Mouse (Mus musculus): ENCODE measurements around the gene Vmn1r129. TPM values are rescaled to one million over a fixed set of nuclear protein-coding genes. Genes with fewer than 3 reads are reported as not detected.

Gene Vmn1r129
- polyA plus RNA-seq (2012; rRNA removed) = not detected in 2 replicates

GRCm38 (mm10) chr7:21361191-21361590 is at the start of gene Vmn1r129:
Vmn1r129 (minus strand) TSS chr7:21361291.

GRCm38 (mm10) chr7:21349073-21349472 is 12.0 kb downstream of the Vmn1r129 start, which contains the start of gene Vmn1r128:
Vmn1r128 (plus strand) TSS chr7:21349373.

DNA sequence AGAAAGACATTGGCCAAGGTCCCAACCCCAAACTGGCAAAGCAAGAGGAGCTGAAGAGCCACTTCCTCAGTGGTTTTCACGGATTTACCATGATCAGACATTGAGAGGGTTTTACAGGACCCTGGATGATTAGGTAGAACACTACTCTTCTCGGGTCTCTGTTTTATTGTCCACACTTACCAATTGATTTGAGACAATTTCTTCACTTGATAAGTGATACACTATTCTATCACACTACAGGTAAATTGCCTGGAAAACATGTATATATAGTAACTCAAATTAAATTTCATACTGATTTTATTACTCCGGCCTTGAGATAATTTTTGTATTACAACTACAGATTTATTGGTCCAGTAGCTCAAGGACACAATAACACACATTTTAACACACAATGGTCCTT is 41.3 kb downstream of the Vmn1r129 start, which contains the start of gene Vmn1r127:
TSS of gene Vmn1r127 (minus strand) at position 101 of the 400 bp plus-strand sequence.

Other genes starting within 250 kb of the Vmn1r129 start
- not detected in 2 replicates for gene Vmn1r122, start 227.2 kb downstream of the Vmn1r129 start, polyA plus RNA-seq (2012; rRNA removed)
- gene Vmn1r123, start 199.1 kb downstream of the Vmn1r129 start, polyA plus RNA-seq (2012; rRNA removed) = not detected in 2 replicates
- gene Gm5157, start 170.9 kb downstream of the Vmn1r129 start, polyA plus RNA-seq (2012; rRNA removed) = not detected in 2 replicates
- not detected in 2 replicates for gene Vmn1r124, start 100.7 kb downstream of the Vmn1r129 start, polyA plus RNA-seq (2012; rRNA removed)
- not detected in 2 replicates for gene Vmn1r125, start 89.1 kb downstream of the Vmn1r129 start, polyA plus RNA-seq (2012; rRNA removed)
- gene Vmn1r126, start 59.8 kb downstream of the Vmn1r129 start, polyA plus RNA-seq (2012; rRNA removed) = not detected in 2 replicates
- not detected in 2 replicates for gene Vmn1r127, start 41.4 kb downstream of the Vmn1r129 start, polyA plus RNA-seq (2012; rRNA removed)
- gene Vmn1r128, start 11.9 kb downstream of the Vmn1r129 start, polyA plus RNA-seq (2012; rRNA removed) = not detected in 2 replicates
- gene Gm6882, start 71.5 kb upstream of the Vmn1r129 start, polyA plus RNA-seq (2012; rRNA removed) = not detected in 2 replicates
- gene Vmn1r130, start 150.5 kb upstream of the Vmn1r129 start, polyA plus RNA-seq (2012; rRNA removed) = not detected in 2 replicates
- gene Vmn1r131, start 184.8 kb upstream of the Vmn1r129 start, polyA plus RNA-seq (2012; rRNA removed) = not detected in 2 replicates